Mouse (Mus musculus) ES-Bruce4 (cell line): ENCODE data around the gene Rsg1.

Source experiments
- CTCF ChIP-seq: IDR thresholded peaks from one replicate; pipeline ENCODE4 v1.8.1; 2011; ENCODE audit warnings: low read depth, low read length
- POLR2A ChIP-seq: IDR thresholded peaks from one replicate; pipeline ENCODE4 v1.8.1; 2011; ENCODE audit warnings: low read length; ENCODE audit not compliant: insufficient read depth

DNA sequence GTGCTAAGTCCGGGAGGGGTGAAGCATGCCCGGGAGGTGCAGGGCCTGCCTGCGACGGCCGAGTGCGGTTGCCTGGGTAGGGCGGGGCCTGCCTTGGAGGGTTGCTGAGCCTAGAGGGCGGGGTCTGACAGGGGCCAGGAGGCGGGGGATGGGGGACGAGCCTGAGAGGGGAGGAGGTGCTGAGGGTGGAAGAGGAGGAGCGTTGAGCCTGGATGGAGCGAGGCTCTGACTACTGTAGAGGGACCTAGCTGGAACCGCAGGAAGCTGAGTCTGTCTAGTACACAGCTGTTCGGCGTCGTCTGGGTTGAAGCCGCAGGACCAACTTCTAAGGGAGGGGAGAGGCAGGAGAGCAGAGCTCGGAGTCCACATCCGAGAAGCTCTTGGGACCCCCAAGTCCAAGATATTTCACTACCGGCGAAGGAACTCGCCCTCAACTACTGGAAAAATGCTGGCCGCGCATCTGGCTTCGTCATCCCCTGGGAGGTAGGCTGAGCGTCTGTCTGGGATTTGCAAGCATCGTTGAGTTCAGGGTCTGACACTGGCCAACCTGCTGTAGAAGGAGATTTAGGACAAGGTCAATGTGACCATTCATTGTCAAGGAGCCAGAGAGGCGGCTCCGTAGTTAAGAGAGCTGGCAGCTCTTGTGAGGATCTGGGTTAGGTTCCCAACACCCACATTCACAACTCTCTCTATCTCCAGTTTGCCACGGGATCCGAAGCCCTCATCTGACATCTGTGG, 25.8 kb downstream of the Rsg1 start, which contains the start of gene Arhgef19:
- TF ChIP-seq POLR2A: peak; percentile 21
- TF ChIP-seq CTCF: no peak
